Mouse (Mus musculus): ENCODE measurements around the gene Pla2g1b.

The Pla2g1b gene

GRCm38 (mm10) chr5:115447108-115447507, 19.0 kb upstream of the Pla2g1b start:
- no peak for DNase-seq

GRCm38 (mm10) chr5:115449247-115449646, 16.8 kb upstream of the Pla2g1b start:
- DNase-seq = no peak

- no peak for DNase-seq
Observed at GRCm38 (mm10) chr5:115450410-115451317, 15.4 kb upstream of the Pla2g1b start.

GRCm38 (mm10) chr5:115454422-115455090, 11.5 kb upstream of the Pla2g1b start:
- no peak for DNase-seq

GRCm38 (mm10) chr5:115455838-115456237, 10.2 kb upstream of the Pla2g1b start:
- no peak for DNase-seq

- DNase-seq = no peak
Observed at GRCm38 (mm10) chr5:115458918-115459317, 7.1 kb upstream of the Pla2g1b start.

GRCm38 (mm10) chr5:115464408-115465115, 1.5 kb upstream of the Pla2g1b start:
- no peak for DNase-seq

GRCm38 (mm10) chr5:115469791-115470190, 3.7 kb downstream of the Pla2g1b start:
- peak; percentile 69 for DNase-seq

- no peak for DNase-seq
Observed at GRCm38 (mm10) chr5:115470766-115471531, 4.9 kb downstream of the Pla2g1b start.

- DNase-seq = no peak
Observed at GRCm38 (mm10) chr5:115473191-115473590, 7.1 kb downstream of the Pla2g1b start.

GRCm38 (mm10) chr5:115474174-115474828, 8.2 kb downstream of the Pla2g1b start:
- DNase-seq = no peak

- DNase-seq = peak; percentile 77
Observed at GRCm38 (mm10) chr5:115475337-115476106, 9.5 kb downstream of the Pla2g1b start.

- DNase-seq = no peak
Observed at GRCm38 (mm10) chr5:115476107-115476727, 10.2 kb downstream of the Pla2g1b start.

GRCm38 (mm10) chr5:115479561-115479960, 13.5 kb downstream of the Pla2g1b start:
- no peak for DNase-seq

GRCm38 (mm10) chr5:115480101-115480500, 14.0 kb downstream of the Pla2g1b start:
- DNase-seq = no peak

GRCm38 (mm10) chr5:115482390-115483265, 16.6 kb downstream of the Pla2g1b start:
- no peak for DNase-seq

GRCm38 (mm10) chr5:115483385-115483784, 17.3 kb downstream of the Pla2g1b start:
- DNase-seq = no peak

- DNase-seq = peak; percentile 93
Observed at GRCm38 (mm10) chr5:115483947-115484920, 18.2 kb downstream of the Pla2g1b start, which contains the start of gene Sirt4. Gene Sirt4 (minus strand): TSS chr5:115484725.
